Mouse (Mus musculus) spleen, adult 2 months (tissue): ENCODE data around the gene Auts2. TPM values are rescaled to one million over a fixed set of nuclear protein-coding genes. Genes with fewer than 3 reads are reported as not detected.

Experiments
- DNase-seq, 2 experiments: peaks; one replicate each; pipeline versions ENCODE4 v3.0.0 to v3.0.0-alpha.2; 2012 to 2021; ENCODE audit warnings: low spot score in 2 of 2, low read depth in 1 of 2
- H3K27ac ChIP-seq: fragments of 200-500 bp; 2 replicates; pipeline ENCODE4 v1.5.1; 2012; ENCODE audit warnings: low read length, inconsistent platforms; ENCODE audit not compliant: insufficient read depth
- H3K27me3 ChIP-seq: fragments of 200-500 bp; 2 replicates; pipeline ENCODE4 v1.6.1; 2012; ENCODE audit warnings: mild to moderate bottlenecking, moderate library complexity, low read length, inconsistent platforms; ENCODE audit not compliant: control insufficient read depth, insufficient read depth
- H3K36me3 ChIP-seq: fragments of 200-500 bp; 2 replicates; pipeline ENCODE4 v1.6.1; 2012; ENCODE audit warnings: mild to moderate bottlenecking, low read length, inconsistent platforms; ENCODE audit not compliant: control insufficient read depth, insufficient read depth
- H3K4me1 ChIP-seq: fragments of 200-500 bp; 2 replicates; pipeline ENCODE4 v1.6.1; 2011; ENCODE audit warnings: inconsistent platforms; ENCODE audit not compliant: control insufficient read depth, insufficient read depth, insufficient read length
- H3K4me3 ChIP-seq: fragments of 200-500 bp; 2 replicates; pipeline ENCODE4 v1.5.1; 2011; ENCODE audit warnings: mild to moderate bottlenecking, inconsistent platforms; ENCODE audit not compliant: insufficient read depth, insufficient read length; ENCODE audit errors: extremely low read depth
- CTCF ChIP-seq: fragments of 200-500 bp; IDR thresholded peaks from 2 replicates; pipeline ENCODE4 v1.5.1; 2011; ENCODE audit warnings: mild to moderate bottlenecking, inconsistent platforms; ENCODE audit not compliant: insufficient read depth, insufficient read length, insufficient replicate concordance; ENCODE audit errors: extremely low read depth
- POLR2A ChIP-seq: fragments of 200-500 bp; IDR thresholded peaks from 2 replicates; pipeline ENCODE4 v1.6.1; 2011; ENCODE audit warnings: low read depth, low read length, inconsistent platforms
- WGBS: fragments of 180-500 bp; shearing (Covaris S2); methylation state at CpG from one replicate; pipeline ENCODE4 v1.1.7; 2018; 5-methylcytosine and 5-hydroxymethylcytosine counted together
- polyA plus RNA-seq: library from polyadenylated mRNA; depleted of rRNA; stranded (reverse); fragments of >200 nt; gene quantifications from 2 replicates; pipeline ENCODE4 v1.2.3, GENCODE M21; 2012

Gene Auts2
- polyA plus RNA-seq, 1 experiment = 1.3 TPM

DNA sequence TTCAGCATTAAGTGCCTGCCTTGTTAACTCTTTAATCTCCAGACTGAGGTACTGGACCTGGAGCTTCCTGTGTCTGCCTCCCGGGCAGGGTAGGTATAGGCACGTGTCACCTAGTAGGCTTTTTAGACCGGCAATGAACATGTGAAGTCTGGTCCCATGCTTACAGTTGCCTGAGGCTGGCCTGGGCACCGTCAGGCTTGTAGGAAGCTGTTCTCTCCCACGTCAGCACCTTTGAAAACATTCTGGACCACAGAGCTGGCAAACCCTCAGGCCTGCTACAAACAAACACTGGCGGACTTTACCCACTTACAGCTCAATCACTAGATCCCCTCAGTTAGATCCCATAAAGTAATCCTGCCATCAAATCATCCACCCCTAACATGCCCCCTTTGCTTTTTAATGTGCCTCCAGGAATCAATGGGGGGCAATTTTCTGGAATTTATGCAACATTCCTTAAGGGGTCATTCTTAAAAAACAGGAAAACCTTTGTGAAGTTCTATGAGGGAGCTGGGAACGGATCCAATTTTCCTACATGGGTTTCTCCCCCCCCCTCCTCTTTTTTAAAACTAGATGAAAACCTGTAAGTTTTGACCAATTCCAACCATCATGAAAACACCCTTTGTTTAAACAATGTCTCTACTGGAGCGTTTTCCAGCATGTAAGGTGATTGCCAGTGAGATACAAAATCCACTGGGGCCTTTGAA lies 692.4 kb downstream of the Auts2 start:
- no peak for DNase-seq
- no peaks in the 10 kb centered on the region for H3K36me3 ChIP-seq
- no peak for TF ChIP-seq POLR2A
- TF ChIP-seq CTCF = no peak

DNA sequence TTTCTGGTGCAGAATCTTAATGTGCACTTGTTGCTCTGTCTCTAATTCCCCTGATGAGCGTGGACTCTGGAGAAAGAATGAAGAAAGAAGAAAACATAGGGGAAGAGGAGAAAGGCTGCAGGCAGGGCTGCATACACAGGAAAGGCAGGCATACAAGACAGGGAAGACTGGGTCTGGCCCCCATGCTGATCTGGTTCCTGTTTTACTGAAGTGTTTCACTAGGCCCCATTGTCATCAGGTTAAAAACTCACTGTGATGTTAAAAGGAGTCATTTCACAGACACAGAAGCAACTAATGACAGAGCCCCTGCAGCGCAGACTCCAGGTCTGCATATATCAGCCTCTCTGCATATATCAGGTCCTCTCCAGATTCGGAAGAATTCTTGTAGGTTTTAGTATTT lies 693.5 kb downstream of the Auts2 start:
- 89% methylated on average over 3 of the region's 3 CpGs for WGBS

More for the DNA sequence above, 692.4 kb downstream of the Auts2 start:
- 88% methylated on average over 8 of the region's 8 CpGs for WGBS
- H3K4me3 ChIP-seq = no peak overlapping the region
- no peaks in the 10 kb centered on the region for H3K4me1 ChIP-seq
- H3K27me3 ChIP-seq = no peaks in the 10 kb centered on the region
- H3K27ac ChIP-seq = no peak overlapping the region

DNA sequence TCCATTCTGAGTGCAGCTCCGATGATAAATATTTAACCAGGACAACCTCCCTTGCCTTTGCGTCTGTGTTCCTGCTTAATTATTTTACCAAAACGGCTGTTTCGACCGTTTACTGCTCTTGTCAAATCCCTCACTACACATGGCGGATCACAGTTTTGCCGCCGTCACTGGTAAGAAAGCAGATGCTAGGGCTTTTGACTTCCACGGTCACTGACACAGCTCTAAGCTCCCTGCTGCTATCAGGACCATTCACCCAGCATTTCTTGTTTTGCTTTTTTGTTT lies 698.7 kb downstream of the Auts2 start:
- Histone ChIP-seq H3K4me1 (peaks cover 4% of the 10 kb centered on the region; the same call in 1 of the 2 replicates), H3K4me3 (no peak overlapping the region), H3K27me3 (no peaks in the 10 kb centered on the region), H3K36me3 (no peaks in the 10 kb centered on the region), H3K27ac (no peak overlapping the region)
- WGBS = 70% methylated on average over 9 of the region's 9 CpGs
- no peak for TF ChIP-seq POLR2A
- TF ChIP-seq CTCF = no peak
- no peak for DNase-seq

More for the DNA sequence above, 693.5 kb downstream of the Auts2 start:
- Histone ChIP-seq H3K27ac (no peak overlapping the region), H3K27me3 (no peaks in the 10 kb centered on the region), H3K36me3 (no peaks in the 10 kb centered on the region), H3K4me1 (no peaks in the 10 kb centered on the region), H3K4me3 (no peak overlapping the region)
- no peak for DNase-seq
- TF ChIP-seq POLR2A (no peak), CTCF (no peak)

DNA sequence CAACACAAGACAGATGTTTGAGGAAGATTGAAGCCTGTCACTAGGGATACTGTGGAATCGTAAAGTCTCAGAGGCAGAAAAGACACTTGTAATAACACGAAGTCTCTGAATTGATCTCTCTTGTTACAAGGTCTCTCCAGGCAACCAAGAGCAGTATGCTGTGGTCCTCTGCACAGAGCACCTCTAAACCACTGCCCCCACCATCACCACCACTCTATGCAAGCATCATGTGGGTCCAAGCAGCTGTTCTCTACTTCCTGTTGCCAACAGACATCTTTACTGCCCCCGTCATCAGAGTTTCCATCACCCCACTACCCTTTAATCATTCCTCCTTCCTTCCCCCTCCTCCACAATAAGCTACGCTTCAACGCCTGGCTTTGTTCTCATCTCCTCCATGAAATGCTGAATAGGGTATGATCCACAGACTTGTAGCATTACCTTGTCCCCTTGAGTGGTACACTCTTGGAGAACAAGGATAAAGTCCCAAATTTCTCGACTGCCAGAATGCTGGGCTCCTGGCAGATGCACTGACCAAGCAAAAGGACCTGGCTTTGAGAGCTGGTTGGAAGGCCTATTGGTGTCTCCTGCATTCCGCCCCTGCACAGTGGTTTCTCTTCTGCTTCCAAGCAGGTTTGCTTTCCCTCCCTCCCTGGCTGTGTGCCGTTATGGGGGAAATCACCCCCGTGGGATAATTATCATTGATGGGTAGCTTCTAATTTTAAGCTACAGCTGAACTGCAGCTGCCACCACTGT lies 699.2 kb downstream of the Auts2 start:
- peaks cover 4% of the 10 kb centered on the region; the same call in 1 of the 2 replicates for H3K4me1 ChIP-seq
- H3K27me3 ChIP-seq = no peaks in the 10 kb centered on the region
- no peaks in the 10 kb centered on the region for H3K36me3 ChIP-seq
- no peak overlapping the region for H3K4me3 ChIP-seq
- DNase-seq = no peak
- no peak overlapping the region for H3K27ac ChIP-seq
- no peak for TF ChIP-seq POLR2A
- no peak for TF ChIP-seq CTCF
- WGBS = 64% methylated on average over 9 of the region's 9 CpGs

DNA sequence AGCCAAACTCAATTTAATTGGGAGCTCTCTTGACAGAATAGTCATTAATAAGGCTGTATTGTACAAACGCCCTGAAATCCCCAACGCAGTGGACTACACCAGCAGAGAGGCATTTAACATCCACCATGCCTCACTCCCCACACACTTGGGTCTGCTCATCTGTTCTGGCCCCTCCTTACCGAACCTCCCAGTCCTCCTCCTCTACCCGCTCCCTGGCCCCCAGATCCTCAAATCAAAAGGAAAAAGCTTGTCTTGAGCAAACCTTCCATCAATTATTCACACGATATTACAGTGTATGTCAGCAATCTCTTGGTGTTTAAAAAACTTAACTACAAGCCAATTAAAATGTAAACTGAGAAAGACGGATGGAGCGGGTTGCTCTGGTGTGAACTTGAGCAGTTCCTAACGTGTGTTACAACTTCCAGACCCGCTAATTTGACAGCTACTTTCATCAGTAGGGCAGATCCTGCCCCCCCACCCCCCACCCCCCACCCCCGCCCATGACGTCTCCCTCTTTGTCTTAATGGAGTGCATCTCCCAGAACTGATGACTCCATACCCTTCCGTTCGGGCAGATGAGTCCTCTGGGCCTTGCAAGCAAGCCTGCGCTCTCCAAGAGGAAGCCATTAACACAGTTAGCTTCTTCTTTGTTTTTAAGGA lies 703.4 kb downstream of the Auts2 start:
- Histone ChIP-seq H3K4me3 (no peak overlapping the region), H3K27ac (no peak overlapping the region), H3K27me3 (no peaks in the 10 kb centered on the region), H3K36me3 (no peaks in the 10 kb centered on the region), H3K4me1 (peaks cover 4% of the 10 kb centered on the region; the same call in 1 of the 2 replicates)
- no peak for DNase-seq
- TF ChIP-seq CTCF (no peak), POLR2A (no peak)
- WGBS = 88% methylated on average over 14 of the region's 14 CpGs

DNA sequence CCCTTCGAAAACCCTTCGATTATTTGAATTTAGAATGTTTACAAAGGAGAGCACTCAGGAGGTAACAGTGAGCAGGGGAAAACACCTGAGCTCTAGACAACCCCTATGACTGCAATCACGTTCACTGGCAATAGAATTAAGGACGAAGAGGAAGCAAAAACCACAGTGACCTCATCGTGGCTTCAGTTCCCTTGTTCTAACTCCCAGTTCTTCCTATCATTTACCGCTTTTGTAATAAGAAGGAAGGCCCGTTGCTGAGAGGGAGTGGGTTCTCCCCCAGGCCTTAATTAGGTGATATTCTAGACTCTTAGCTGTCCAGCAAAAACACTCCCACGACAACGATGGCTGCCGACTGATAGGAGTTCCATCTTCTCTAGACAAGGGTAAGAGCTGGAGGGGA lies 704.1 kb downstream of the Auts2 start:
- Histone ChIP-seq H3K4me1 (no peaks in the 10 kb centered on the region), H3K4me3 (no peak overlapping the region), H3K27me3 (no peaks in the 10 kb centered on the region), H3K36me3 (no peaks in the 10 kb centered on the region), H3K27ac (no peak overlapping the region)
- no peak for DNase-seq
- no peak for TF ChIP-seq POLR2A
- TF ChIP-seq CTCF = no peak
- 24% methylated on average over 10 of the region's 10 CpGs for WGBS
